Mouse (Mus musculus) erythroblast, embryonic 14.5 days (primary cell): ENCODE data around the gene Ptov1. TPM values are rescaled to one million over a fixed set of nuclear protein-coding genes. Genes with fewer than 3 reads are reported as not detected.

ENCODE experiments used
- H3K27me3 ChIP-seq: 2 replicates; pipeline ENCODE4 v1.6.1; 2012; ENCODE audit warnings: inconsistent platforms; ENCODE audit not compliant: control insufficient read depth
- H3K36me3 ChIP-seq: 2 replicates; pipeline ENCODE4 v1.6.1; 2012; ENCODE audit warnings: mild to moderate bottlenecking, inconsistent platforms; ENCODE audit not compliant: control insufficient read depth
- H3K4me1 ChIP-seq: 2 replicates; pipeline ENCODE4 v1.6.1; 2012; ENCODE audit warnings: inconsistent platforms; ENCODE audit not compliant: control insufficient read depth
- H3K4me3 ChIP-seq: replicated peaks from 2 replicates; pipeline ENCODE3; 2012; ENCODE audit warnings: moderate library complexity, mild to moderate bottlenecking, inconsistent platforms
- H3K9me3 ChIP-seq: 2 replicates; pipeline ENCODE4 v1.6.1; 2012; ENCODE audit warnings: low read length, inconsistent platforms, mixed read lengths; ENCODE audit not compliant: control insufficient read depth
- GATA1 ChIP-seq: IDR thresholded peaks from 2 replicates; pipeline ENCODE4 v1.6.1; 2012; ENCODE audit warnings: low read length, inconsistent platforms, mixed read lengths
- TAL1 ChIP-seq: IDR thresholded peaks from 3 replicates; pipeline ENCODE4 v1.6.1; 2012; ENCODE audit warnings: low read length, inconsistent platforms, mixed read lengths
- polyA plus RNA-seq: library from polyadenylated mRNA; stranded (reverse); fragments of >175 nt; gene quantifications from 2 replicates; pipeline ENCODE4 v1.2.3, GENCODE M21; 2012

The Ptov1 gene
- polyA plus RNA-seq, 1 experiment = 7.3 TPM

DNA sequence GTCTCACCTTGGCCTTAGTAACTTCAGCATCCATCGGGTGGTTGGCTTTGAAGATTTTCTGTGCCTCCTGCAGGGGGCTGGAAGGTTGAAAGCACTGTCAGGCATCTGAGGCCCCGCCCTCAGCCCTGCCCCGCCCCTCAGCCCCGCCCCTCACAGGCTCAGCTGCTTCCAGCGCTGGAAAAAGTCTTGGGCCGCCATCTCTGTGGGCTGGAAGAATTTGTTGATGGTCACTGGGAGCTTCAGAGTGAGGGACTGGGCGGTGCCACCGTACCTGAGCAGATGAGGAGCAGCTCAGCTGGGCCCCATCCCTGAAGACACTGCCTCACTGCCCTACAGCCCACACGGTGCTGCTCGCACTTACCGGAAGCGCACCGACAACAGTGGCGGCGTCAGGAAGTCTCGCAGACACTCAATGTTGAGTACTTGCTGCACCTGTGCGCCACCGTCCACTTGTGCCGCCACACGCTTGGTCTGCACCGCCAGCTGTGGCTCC lies 31.7 kb upstream of the Ptov1 start:
- Histone ChIP-seq H3K36me3 (peaks cover 87% of the 10 kb centered on the region), H3K4me1 (peaks cover 63% of the 10 kb centered on the region), H3K4me3 (peak overlapping the region; percentile 35), H3K9me3 (no peaks in the 10 kb centered on the region), H3K27me3 (no peaks in the 10 kb centered on the region)
- no peak for TF ChIP-seq TAL1
- no peak for TF ChIP-seq GATA1

DNA sequence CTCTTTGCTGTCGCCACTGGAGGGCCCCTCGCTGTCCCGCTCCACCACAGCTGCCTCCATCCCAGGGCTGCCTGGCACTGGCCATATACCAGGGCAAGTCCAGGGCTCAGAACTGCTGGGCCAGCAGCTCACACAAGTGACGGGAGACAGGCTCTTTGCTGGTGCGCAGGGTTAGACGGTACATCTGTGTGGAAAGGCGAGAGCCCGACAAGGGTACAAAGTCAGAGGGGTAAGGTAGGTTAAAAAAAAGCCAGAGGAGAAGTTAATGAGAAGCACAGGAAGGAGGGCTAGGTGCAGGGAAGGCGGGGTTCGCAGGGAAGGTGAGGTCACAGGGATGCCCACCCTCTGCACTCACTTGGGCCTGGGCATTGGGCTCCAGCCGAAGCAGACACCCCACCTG lies 31.0 kb upstream of the Ptov1 start:
- Histone ChIP-seq H3K4me3 (no peak overlapping the region), H3K27me3 (no peaks in the 10 kb centered on the region), H3K4me1 (peaks cover 70% of the 10 kb centered on the region), H3K36me3 (peaks cover 80% of the 10 kb centered on the region), H3K9me3 (no peaks in the 10 kb centered on the region)
- TF ChIP-seq TAL1 (no peak), GATA1 (no peak)

GRCm38 (mm10) chr7:44898607-44899006 lies 29.0 kb upstream of the Ptov1 start:
- H3K4me1 ChIP-seq = peaks cover 80% of the 10 kb centered on the region
- no peaks in the 10 kb centered on the region for H3K27me3 ChIP-seq
- peaks cover 60% of the 10 kb centered on the region for H3K36me3 ChIP-seq
- peak overlapping the region; percentile 14 for H3K4me3 ChIP-seq
- H3K9me3 ChIP-seq = no peaks in the 10 kb centered on the region
- TF ChIP-seq GATA1 = no peak
- TF ChIP-seq TAL1 = no peak

- Histone ChIP-seq H3K9me3 (no peaks in the 10 kb centered on the region), H3K4me3 (peak overlapping the region; percentile 70), H3K4me1 (peaks cover 83% of the 10 kb centered on the region), H3K27me3 (no peaks in the 10 kb centered on the region), H3K36me3 (peaks cover 39% of the 10 kb centered on the region)
- TF ChIP-seq GATA1 (no peak), TAL1 (no peak)
These were observed 26.9 kb upstream of the Ptov1 start for GRCm38 (mm10) chr7:44896499-44896898.

DNA sequence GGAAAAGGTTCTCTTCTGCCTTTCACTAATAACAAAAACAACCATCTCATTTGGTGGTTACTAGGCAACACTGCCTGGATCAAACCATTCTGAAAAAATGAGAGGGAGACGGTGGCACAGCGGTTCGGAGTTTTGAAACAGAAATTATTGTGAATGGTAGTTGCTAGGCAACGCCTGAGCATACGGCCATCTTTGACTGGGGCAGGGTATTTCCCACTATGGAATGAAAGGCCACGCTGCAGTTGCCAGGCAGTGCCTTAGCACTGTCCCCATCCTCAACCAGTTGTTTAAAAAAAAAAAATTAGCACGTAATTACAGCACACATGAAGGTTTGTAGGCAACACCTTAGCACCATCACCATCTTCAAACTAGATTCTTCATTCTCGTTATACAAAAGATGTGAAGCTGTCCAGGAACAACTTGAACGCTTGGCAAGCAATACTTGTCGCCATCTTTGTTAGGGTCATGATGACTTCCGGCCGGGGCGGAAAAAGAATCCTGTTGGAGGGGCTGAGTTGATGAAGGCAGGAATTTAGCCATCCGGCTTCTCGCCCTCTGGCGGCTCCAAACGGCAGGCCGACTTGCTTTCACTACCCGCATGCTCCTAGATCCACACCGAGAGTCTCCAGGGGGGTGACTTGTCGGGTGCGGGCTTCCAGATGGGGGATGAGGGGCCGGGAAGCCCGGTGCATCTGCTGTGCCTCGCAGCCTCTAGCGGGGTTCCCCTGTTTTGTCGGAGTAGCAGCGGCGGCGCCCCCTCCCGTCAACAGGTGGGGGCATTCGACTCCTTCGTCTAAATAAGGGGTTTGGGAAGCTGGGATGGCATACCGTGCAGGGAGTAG lies 26.2 kb upstream of the Ptov1 start, which contains the start of gene Fuz:
Gene Fuz (plus strand): TSS at position 487 of the 842 bp plus-strand sequence.
- no peaks in the 10 kb centered on the region for H3K27me3 ChIP-seq
- H3K9me3 ChIP-seq = no peaks in the 10 kb centered on the region
- H3K4me1 ChIP-seq = peaks cover 83% of the 10 kb centered on the region
- H3K36me3 ChIP-seq = peaks cover 36% of the 10 kb centered on the region
- TF ChIP-seq GATA1 = no peak
- no peak for TF ChIP-seq TAL1
- H3K4me3 ChIP-seq = peak within 1 kb of the TSS; percentile 70

DNA sequence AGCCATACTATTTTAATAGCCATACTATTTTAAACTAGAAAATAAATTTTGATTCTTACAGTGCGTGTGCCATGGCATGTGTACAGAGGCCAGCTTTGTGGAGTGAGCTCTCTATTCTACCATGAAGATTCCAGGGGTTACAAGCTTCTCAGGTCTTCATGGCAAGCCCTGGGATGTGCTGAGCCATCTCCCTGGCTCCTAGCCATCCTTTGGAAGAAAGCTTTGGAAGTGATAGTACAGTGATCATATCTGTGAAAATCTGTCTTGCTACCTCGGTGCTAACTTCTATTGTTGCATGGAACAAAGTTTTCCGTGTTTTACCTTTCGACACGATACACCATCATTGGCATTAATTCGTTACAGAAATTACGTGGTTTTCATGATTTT lies 25.6 kb upstream of the Ptov1 start:
- Histone ChIP-seq H3K4me1 (peaks cover 83% of the 10 kb centered on the region), H3K36me3 (peaks cover 36% of the 10 kb centered on the region), H3K27me3 (no peaks in the 10 kb centered on the region), H3K4me3 (peak overlapping the region; percentile 70), H3K9me3 (no peaks in the 10 kb centered on the region)
- TF ChIP-seq TAL1 (no peak), GATA1 (no peak)

DNA sequence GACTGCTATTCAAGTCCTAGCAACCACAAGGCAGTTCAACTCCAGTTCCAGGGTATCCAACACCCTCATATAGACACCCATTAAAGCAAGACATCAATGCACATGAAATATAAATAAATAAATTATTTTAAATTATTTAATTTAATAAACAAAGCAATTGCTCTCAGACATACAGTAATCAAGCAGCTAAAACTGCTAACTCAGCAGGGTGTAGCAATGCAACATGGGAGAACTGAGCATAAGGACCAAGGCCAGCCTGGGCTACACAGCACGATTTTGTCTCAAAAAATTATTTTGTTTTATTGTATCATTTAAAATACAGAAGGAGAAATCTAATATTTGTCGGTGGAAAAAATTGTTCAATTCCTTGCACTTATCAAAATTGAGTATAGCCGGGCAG lies 24.6 kb upstream of the Ptov1 start:
- no peak for TF ChIP-seq GATA1
- no peak for TF ChIP-seq TAL1
- Histone ChIP-seq H3K4me3 (no peak overlapping the region), H3K9me3 (no peaks in the 10 kb centered on the region), H3K36me3 (peaks cover 32% of the 10 kb centered on the region), H3K4me1 (peaks cover 75% of the 10 kb centered on the region), H3K27me3 (no peaks in the 10 kb centered on the region)

GRCm38 (mm10) chr7:44893197-44893596 lies 23.6 kb upstream of the Ptov1 start:
- Histone ChIP-seq H3K27me3 (no peaks in the 10 kb centered on the region), H3K36me3 (peaks cover 32% of the 10 kb centered on the region), H3K4me3 (peak overlapping the region; percentile 88), H3K9me3 (no peaks in the 10 kb centered on the region), H3K4me1 (peaks cover 75% of the 10 kb centered on the region)
- TF ChIP-seq GATA1 (no peak), TAL1 (no peak)

DNA sequence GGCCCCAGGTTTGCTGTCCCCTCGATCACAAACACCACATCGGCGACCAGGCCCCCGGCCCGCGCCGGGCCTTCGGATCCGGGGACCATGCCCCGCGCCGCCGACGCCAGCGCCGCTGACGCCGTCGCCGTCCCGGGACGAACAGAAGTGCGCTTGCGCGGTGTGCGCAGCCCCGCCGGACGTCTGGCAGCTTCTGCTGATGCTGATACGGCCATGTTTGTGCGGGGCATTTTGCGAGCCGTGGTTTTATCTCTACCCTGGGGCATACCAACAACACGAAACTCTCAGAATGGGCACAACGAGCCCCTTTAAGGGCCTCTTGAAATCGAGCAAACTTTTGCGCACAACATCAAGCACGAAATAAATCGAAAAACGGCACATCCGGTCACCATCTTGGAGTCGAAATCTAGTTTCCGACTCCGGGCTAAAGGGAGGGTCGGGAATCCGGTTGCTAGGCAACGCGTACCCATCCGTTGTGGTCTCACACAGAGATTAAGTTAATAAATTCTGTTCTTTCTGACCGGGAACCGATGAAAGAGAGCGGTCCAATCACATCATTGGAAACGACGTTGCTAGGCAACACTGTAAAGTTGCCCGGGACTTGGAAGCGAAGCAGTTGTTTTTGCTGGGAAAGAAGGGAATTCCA lies 22.8 kb upstream of the Ptov1 start, which contains the start of gene Med25:
Gene Med25 (minus strand): TSS at position 437 of the 646 bp plus-strand sequence.
- TF ChIP-seq GATA1 = no peak
- TF ChIP-seq TAL1 = no peak
- peak within 1 kb of the TSS; percentile 88 for H3K4me3 ChIP-seq
- peaks cover 28% of the 10 kb centered on the region for H3K36me3 ChIP-seq
- no peaks in the 10 kb centered on the region for H3K27me3 ChIP-seq
- peaks cover 67% of the 10 kb centered on the region for H3K4me1 ChIP-seq
- H3K9me3 ChIP-seq = no peaks in the 10 kb centered on the region
